Mouse (Mus musculus): ENCODE results near the gene Gm4491.
"Not testable (repeated sequence)": the region's sequence is repeated elsewhere in the genome, so short reads cannot be mapped to it uniquely, and the experiment has no call there.

Gm4491 gene

DNA sequence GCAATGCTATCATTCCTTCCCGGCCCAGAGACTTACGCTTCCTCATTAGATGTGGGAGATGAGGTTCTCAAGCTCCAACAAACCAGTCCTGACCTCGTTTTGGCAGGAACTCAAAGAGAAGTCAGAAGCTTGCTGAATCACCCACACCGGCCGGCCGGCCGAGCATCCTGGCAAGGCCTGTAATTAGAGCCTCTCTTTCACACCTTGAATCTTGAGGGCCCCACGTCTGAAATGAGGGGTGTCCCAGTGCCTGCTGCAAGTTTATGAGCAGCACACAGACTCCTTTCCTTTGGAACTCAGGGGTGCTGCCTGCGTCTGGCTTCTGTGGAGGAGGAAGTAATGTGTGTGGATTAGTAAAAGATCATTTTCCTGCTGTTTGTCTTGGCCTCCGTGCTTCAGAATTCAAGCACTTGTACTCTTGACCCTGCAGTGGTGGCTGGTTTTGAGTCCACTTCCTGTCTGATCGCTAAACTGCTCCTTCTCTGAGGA lies 31.5 kb downstream of the Gm4491 start:
- in situ Hi-C loops (cut with MseI, MboI), result no loop called here

DNA sequence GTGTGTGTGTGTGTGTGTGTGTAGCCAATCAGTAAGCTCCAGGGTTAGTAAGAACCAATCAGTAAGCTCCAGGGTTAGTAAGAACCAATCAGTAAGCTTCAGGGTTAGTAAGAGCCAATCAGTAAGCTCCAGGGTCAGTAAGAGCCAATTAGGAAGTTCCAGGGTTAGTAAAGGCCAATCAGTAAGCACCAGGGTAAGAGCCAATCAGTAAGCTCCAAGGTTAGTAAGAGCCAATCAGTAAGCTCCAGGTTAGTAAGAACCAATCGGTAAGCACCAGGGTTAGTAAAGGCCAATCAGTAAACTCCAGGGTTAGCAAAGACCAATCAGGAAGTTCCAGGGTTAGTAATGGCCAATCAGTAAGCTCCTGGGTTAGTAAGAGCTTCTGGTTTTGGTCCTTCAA lies 32.8 kb downstream of the Gm4491 start:
- in situ Hi-C loops (cut with MseI, MboI), result no loop called here

DNA sequence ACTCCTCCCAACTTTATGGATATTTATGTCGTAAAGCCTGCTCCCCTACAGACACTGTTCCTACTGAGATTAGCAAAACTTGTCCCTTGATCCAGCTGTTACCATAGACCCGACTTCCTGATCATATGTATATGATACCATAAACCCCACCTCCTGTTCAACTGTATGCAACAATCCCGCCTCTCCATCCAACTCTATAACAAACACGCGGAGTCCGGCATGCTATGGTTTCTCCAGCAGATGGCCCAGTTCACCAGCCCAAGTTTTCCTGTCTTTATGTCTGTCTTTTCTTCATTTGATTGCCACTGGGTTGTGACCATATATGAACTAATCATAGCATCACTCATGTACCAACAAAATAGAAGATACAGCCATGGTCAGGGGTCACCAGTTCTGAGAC lies 40.1 kb downstream of the Gm4491 start:
- in situ Hi-C loops (cut with MseI, MboI), result no loop called here

DNA sequence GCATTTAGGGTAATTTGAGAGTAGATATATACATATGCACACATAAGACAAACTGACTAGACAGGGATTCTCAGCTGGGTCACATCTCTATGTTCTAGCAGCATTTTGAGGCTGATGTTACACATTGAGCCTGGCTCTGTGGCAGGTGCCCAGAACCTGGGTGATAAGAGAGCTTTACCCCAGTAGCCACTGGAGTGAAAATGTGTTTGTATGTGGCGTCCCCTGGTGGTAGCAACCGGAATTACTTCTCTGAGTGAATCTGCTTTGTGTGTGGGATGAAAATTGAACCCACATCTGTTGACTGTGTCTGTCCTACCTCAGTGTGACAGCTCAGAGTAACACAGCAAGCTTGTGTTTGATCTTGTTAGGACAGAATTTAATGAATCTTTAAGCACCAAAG lies 45.8 kb downstream of the Gm4491 start:
- in situ Hi-C loops (cut with MseI, MboI), result not testable (repeated sequence)

DNA sequence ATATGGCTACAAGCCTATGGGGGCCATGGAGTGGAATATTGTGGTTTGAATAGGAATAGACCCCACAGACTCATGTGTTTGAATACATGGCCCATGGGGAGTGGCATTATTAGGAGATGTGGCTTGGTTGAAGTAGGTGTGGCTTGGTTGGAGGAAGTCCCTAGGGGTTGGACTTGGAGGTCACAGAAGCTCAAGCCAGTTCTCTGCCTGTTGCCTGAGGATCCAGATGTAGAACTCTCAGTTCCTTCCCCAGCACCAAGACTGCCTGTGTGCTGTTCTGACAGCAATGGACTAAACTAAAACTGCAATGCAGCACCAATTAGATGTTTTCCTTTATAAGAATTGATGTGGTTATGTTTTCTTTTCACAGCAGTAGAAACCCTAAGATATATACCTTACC lies 49.6 kb downstream of the Gm4491 start:
- in situ Hi-C loops (cut with MseI, MboI), result no loop called here
